Mouse (Mus musculus) adrenal gland, postnatal 14 days (tissue): ENCODE measurements around the gene Olfr676. TPM values are rescaled to one million over a fixed set of nuclear protein-coding genes. Genes with fewer than 3 reads are reported as not detected.
"Not testable (repeated sequence)": the region's sequence is repeated elsewhere in the genome, so short reads cannot be mapped to it uniquely, and the experiment has no call there.

Experiments
- DNase-seq: peaks from one replicate; pipeline ENCODE4 v3.0.0; 2021; ENCODE audit warnings: mixed read lengths
- long read RNA-seq, 2 experiments: library from polyadenylated mRNA; stranded (forward); transcript quantifications; one replicate each; pipeline ENCODE4 v2.0.0; 2021
- total RNA-seq: library from RNA; stranded (reverse); gene quantifications from 2 replicates; pipeline ENCODE4 v1.2.3, GENCODE M21; 2021

The Olfr676 gene
- total RNA-seq, result not detected in 2 replicates
- long read RNA-seq, experiment 1, result 0 reads
- long read RNA-seq, experiment 2, result 0 reads

GRCm38 (mm10) chr7:105032398-105032797, at the start of gene Olfr676:
Olfr676 (plus strand) TSS chr7:105032698.
- DNase-seq, result no peak

- DNase-seq, result no peak
Measured at GRCm38 (mm10) chr7:105001929-105002328, 30.6 kb upstream of the Olfr676 start, which contains the start of gene Olfr672. Olfr672 (minus strand) TSS chr7:105002029.

- no peak for DNase-seq
Measured at GRCm38 (mm10) chr7:105022530-105022929, 10.0 kb upstream of the Olfr676 start.

- DNase-seq, result no peak
Measured at GRCm38 (mm10) chr7:105028360-105028759, 4.1 kb upstream of the Olfr676 start, which contains the start of gene Olfr675. Olfr675 (minus strand) TSS chr7:105028460.

- DNase-seq, result not testable (repeated sequence)
Measured at GRCm38 (mm10) chr7:105033836-105034235, 1.3 kb downstream of the Olfr676 start.

GRCm38 (mm10) chr7:105058951-105059350, 26.5 kb downstream of the Olfr676 start:
- no peak for DNase-seq

GRCm38 (mm10) chr7:105064175-105064574, 31.7 kb downstream of the Olfr676 start, which contains the start of gene Olfr678:
Olfr678 (plus strand) TSS chr7:105064475.
- DNase-seq, result no peak

GRCm38 (mm10) chr7:105080905-105081304, 48.4 kb downstream of the Olfr676 start, which contains the start of gene Olfr679:
Olfr679 (plus strand) TSS chr7:105081205.
- no peak for DNase-seq

Other genes with a start within 250 kb of the Olfr676 start
- gene Usp17lb, start 190.1 kb upstream of the Olfr676 start, total RNA-seq, result not detected in 2 replicates
- gene Usp17la, start 175.7 kb upstream of the Olfr676 start, total RNA-seq, result not detected in 2 replicates
- not detected in 2 replicates for gene Olfr665, start 154.7 kb upstream of the Olfr676 start, total RNA-seq
- not detected in 2 replicates for gene Olfr666, start 136.7 kb upstream of the Olfr676 start, total RNA-seq
- gene Olfr667, start 111.2 kb upstream of the Olfr676 start, total RNA-seq, result not detected in 2 replicates
- not detected in 2 replicates for gene Olfr668, start 104.6 kb upstream of the Olfr676 start, total RNA-seq
- gene Olfr669, start 98.5 kb upstream of the Olfr676 start, total RNA-seq, result not detected in 2 replicates
- gene Olfr670, start 70.1 kb upstream of the Olfr676 start, total RNA-seq, result not detected in 2 replicates
- gene Olfr671, start 53.6 kb upstream of the Olfr676 start, total RNA-seq, result not detected in 2 replicates
- not detected in 2 replicates for gene Olfr672, start 30.7 kb upstream of the Olfr676 start, total RNA-seq
- not detected in 2 replicates for gene Olfr675, start 4.2 kb upstream of the Olfr676 start, total RNA-seq
- not detected in 2 replicates for gene Olfr677, start 18.7 kb downstream of the Olfr676 start, total RNA-seq
- gene Olfr678, start 31.8 kb downstream of the Olfr676 start, total RNA-seq, result not detected in 2 replicates
- not detected in 2 replicates for gene Olfr679, start 48.5 kb downstream of the Olfr676 start, total RNA-seq
- gene Olfr680-ps1, start 60.1 kb downstream of the Olfr676 start, total RNA-seq, result not detected in 2 replicates
- gene Olfr681, start 84.1 kb downstream of the Olfr676 start, total RNA-seq, result not detected in 2 replicates
- not detected in 2 replicates for gene Olfr683, start 114.3 kb downstream of the Olfr676 start, total RNA-seq
- gene Olfr684, start 131.0 kb downstream of the Olfr676 start, total RNA-seq, result not detected in 2 replicates
- not detected in 2 replicates for gene Olfr685, start 153.3 kb downstream of the Olfr676 start, total RNA-seq
- gene Olfr686, start 174.8 kb downstream of the Olfr676 start, total RNA-seq, result not detected in 2 replicates